Mouse (Mus musculus) neural tube, embryonic 10.5 days (tissue): ENCODE data around the gene Tnrc6c.

ENCODE experiments used
- DNase-seq: peaks from one replicate; pipeline ENCODE4 v3.0.0-alpha.2; 2017; ENCODE audit warnings: low spot score; ENCODE audit errors: extremely low spot score

The Tnrc6c gene

DNA sequence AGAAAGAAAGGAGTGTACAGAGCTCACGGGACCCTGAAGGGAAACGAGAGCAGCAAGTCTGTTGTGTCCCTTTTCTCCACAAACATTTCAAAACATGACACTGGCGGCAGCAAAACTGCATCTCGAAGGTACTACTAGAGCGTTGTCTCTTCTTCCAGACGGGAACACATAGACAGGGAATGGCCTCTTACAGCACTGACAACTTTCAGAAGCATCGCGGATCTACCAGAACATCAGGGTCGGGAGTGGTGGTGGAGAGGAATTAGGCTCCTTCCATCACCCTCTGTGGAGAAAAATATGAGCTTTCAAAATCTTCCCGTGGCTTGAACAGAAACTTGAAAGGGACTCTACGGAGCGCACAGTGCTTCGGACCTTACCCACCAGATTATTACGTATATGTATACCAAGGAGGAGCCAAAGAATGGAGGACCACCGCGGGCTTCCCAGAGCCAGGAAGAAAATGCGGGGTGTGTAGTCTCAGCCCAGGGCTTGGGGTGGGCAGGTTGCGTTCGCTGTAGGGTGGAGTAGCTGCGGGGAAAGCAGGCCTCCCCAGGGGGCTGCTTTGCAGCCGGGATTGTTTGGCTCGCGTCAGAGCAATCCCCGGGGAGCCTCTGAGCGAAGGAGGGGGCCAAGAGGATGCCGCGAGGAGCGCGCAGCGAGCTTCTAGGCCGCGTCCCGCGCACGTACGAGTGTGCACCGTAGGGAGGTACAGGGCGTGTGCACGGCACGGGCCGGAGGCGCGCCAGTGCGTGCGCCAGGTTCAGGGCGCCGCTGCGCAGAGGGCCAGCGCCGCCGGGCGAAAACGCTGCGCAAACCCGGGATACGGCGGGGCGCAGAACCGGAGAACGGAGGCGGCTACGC, at the start of gene Tnrc6c:
Gene Tnrc6c (plus strand): TSS at position 799 of the 861 bp plus-strand sequence.
- no peak for DNase-seq

DNA sequence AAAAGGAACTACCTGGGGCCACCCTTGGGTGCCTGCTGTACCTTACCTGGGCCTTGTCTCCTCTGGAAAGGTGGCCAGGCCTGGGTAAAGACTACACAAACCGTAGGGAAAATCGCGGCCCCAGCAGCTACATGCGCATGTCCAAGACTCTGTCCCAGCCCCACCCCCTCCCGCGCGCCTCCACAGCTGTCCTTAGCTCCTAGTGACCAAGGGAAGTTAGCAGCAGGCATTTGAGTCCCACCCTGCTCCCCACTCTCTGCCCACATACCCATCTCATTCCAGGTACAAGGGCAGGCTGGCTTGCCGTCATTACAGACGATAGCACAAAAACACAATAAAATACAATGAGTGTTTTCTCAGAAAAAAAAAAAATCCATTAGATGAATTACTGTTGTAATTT, 48.0 kb upstream of the Tnrc6c start:
- DNase-seq, result no peak

DNA sequence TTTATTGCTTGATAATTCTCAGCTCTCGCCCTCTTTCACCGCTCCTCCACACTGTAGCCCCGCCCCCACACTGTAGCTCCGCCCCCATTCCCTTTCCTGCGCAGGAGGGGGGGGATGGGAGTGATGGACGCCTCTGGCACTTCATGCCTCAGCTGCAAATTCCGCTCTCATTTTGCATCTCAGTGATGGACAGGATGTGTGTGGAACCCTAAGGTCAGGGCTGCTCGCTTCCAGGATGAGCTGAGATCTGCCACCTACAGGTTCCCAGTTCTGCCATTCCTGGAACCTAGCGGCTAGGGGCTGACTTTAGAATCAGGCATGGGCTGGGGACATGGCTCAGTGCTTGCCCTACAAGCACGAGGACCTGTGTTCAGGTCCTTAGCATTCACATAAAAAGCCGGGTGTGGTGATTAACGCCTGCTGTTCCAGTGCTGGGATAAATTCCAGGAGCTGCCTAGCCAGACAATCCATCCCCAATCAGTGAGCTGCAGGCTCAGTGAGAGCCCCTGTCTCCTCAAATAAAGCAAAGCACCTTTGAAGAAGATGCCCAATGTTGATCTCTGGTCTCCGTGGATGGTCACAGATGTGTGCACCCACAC, 47.4 kb upstream of the Tnrc6c start:
- DNase-seq, result peak; percentile 58

DNA sequence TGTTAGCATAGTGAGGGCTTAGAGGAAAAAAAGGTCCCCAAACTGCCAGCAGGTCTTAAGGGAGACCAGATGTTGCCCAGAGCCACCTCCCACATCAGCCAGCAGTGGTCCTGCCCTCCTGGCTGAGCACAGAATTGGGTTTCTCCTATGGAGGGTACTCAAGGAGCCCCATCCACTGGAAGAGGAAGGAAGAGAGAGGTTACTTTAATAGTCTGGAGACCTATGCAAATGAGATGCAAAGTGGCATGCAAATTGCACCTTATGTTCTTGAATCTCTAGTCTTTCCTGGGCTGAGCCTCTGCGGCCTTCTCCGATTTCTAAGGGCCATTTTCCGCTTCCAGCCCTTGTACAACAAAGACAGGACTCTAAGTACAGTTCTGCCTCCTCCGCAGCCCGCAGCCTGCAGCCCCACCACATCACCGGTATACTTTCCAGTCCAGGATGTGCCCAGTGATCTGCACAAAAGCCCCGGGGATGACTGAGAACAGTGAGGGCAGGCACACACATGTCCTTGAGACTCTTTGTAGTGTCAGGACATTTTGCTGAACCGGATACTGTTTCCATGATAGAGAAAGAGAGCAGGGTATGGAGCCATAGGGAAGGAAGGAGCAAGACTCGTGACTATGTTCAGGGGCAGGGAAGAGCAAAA, 45.8 kb upstream of the Tnrc6c start:
- DNase-seq, result no peak

DNA sequence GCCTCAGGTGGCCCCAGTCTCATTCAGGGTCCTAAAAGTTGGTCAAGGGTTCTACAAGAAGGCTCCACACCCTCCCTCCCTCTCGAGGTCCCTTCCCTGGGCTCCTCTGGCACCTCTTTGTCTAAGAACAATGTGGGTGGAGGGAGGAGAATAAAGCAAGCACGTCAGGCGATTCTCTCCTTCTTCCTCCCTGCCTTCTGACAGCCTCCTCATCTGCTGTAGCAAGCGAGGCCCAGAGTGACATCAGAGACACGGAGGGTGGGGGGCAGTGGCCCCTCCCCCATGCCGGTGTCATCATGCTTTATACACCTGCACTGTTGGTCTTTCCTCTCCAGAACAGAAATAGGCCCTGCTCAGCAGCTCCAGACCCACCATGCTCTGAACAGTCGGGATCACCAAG, 45.1 kb upstream of the Tnrc6c start:
- DNase-seq, result no peak

DNA sequence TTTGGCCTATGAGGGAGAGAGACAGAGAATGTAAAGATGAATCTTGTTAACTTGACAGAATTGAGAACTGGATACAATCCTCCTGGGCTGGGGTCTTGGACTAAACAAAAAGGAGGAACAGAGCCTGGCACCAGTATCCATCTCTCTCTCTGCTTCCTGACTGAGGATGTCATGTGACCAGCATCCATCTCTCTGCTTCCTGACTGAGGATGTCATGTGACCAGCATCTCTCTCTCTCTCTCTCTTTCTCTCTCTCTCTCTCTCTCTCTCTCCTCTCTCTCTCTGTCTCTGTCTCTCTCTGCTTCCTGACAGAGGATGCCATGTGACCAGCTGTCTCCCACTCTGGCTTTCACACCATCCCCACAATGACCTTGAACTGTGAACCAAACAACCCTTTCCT, 43.5 kb upstream of the Tnrc6c start:
- no peak for DNase-seq

DNA sequence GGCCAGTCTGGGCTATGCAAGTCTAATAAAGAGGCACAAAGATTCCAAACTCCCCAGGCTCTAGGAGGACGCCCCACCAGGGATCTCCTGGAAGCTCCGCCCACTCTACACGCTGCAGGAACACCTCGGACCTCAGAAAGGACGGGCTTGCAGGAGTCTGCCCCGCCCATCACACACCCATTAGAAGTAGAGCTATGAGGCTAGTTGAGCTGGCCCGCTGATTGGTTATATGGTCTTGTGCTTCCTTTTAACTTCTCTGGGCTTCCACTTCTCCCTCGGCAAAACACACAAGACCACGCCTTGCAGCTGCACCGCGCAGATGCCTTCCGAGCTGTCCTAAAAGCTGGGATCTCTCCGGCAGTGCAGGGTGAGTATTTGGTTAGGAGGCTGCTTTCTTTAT, 43.0 kb upstream of the Tnrc6c start:
- no peak for DNase-seq

DNA sequence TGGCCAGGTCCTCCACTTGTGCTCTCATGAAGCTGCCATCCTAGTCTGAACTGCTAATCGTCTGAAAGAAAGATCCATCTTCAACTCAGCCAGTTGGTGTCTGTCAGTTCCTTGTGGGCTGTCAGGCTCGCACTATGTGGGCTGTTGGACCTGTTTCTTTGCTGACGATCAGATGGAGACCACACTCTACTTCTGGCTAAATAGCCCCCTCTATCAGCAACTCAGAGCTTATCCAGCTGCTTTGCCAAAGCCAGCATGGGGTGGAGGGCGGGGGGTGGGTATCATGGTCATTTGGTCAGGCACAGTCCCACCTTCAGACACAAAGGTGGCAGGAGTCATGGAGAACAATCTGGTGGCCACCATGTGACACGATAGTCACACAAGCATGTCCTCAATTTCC, 42.2 kb upstream of the Tnrc6c start:
- no peak for DNase-seq

DNA sequence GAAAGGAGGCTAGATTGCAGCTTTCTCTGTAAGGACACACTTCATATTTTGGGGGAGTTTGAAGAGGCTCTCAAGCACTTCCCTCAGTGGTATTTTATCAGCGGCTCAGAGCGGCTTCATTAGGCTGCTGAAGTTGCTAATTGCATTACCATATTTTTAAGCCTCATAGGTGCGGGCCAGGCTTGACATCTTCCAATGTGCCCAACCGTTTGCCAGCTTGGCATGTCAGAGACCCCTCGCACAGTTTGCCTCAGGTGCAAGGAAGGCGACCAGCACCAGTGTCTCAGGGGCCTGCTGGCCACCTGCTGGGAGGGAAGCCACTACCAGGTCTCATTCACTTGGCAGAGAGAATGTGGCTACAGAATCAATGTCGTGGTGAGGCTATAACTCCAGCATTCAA, 41.2 kb upstream of the Tnrc6c start:
- no peak for DNase-seq

DNA sequence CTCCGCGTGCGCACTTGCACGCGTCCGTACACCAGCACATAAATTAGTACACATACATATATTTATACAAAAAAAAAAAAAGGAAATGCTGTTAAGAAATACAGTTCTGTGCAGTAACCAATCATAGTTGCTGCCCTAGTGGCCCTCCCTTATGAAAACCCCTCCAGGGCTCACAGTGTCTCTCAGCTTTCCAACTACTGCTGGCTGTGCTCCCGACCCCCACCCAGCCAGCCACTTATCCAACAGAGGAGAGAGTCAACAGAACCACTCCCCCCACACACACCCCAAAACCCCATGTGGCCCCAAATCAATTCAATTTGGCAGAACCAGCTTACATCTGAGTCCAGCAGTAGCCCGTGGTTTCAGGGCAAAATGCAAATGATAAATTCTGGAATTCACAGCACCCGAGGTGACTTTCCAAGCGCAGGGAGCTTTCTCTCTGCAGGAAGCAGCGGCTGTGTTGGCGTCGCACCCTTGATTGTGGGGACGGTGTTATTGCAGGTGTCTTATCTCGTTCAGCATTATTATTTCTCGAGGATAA, 36.7 kb upstream of the Tnrc6c start:
- DNase-seq, result no peak

DNA sequence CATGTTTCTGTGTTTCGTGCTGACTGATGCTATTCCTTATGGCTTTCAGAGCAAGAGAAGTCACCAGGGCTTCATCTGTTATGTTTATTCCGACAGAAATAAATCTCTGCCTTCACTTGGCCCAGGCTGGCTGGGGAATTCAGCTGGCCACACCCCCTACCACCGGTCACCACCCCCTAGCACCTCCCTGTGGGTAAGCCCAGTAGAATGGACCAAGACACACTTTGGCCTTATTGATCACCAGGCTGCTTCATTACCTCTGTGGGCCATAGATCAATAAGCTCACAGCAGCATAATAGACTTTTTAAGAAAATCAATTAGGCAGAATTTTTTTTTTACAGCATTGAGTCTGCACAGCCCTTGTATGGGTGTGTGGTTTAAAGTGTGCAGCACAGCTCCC, 35.9 kb upstream of the Tnrc6c start:
- DNase-seq, result no peak

DNA sequence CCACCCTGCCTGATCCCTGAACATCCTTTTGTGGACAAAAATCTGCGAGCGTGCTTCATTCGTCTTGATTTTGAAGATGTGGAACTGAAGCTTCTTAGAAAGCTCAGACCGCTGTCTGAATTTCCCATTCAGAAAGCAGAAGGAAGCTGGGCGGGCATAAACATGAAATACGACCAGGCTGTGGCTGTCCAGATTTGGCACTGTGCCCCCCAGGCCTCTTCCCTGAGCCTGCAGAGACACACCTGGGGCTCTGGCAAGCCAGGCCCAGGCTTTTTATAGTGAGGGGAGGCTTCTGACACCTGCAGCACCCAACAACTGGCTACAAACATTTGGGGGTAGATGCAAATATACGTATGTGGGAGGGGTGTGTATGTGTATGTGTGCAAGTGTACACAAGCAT, 35.3 kb upstream of the Tnrc6c start:
- no peak for DNase-seq

DNA sequence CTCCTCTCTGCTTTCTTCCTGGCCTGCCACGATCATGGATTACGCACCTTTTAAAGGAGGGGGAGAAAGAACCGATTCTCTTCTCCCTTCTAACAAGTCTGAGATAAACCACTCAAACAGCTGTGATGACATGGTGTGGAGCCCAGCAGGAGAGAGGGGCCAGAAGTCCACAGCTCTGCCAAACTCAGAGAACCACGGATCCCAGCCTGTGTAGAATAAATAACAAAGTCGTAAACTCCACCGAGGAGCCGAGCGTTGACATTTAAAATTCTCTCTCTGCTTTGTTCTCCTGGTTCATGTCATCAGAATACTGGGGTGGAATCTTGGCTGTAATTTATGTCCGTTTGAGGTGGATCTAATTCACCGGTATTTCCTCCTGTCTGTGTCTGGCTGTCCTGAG, 34.5 kb upstream of the Tnrc6c start:
- no peak for DNase-seq

DNA sequence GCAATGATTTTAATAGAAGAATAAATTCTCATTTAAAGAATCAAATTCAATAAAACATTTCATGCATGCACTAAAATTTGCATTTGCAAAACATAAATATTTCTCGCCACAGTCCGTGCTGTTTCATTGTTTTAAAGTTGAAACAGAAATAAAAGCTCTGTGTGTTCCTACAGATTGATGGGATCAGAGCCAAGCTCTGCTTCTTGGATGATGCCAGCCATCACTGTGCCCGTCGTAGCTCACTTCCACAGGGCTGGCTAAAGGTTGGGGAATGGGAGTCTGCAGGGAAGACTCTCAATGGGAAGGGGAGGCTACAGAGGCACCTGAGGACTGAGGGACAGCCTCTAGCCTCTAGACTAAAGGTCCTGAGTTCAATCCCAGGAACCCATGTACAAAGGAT, 28.9 kb upstream of the Tnrc6c start:
- DNase-seq, result no peak

DNA sequence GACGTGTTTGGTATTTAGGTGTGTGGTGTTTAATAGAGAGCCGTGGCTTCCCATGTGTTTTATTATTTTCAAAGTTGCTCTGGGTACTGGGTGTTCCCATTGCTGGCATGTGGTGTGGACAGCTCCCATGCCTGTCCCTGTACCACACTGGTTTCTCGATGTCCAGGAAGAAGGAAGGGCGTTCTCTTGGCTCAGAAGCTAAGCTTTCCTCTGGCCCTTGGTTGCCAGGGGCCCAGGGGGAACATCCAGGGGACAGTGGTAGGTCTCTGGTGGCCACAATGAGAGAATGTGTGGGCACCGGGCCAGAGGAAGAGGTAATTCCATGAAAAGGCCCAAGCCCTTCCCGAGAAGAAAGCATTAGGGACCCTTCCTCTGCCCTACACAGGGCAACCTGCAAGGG, 27.5 kb upstream of the Tnrc6c start:
- DNase-seq, result no peak

DNA sequence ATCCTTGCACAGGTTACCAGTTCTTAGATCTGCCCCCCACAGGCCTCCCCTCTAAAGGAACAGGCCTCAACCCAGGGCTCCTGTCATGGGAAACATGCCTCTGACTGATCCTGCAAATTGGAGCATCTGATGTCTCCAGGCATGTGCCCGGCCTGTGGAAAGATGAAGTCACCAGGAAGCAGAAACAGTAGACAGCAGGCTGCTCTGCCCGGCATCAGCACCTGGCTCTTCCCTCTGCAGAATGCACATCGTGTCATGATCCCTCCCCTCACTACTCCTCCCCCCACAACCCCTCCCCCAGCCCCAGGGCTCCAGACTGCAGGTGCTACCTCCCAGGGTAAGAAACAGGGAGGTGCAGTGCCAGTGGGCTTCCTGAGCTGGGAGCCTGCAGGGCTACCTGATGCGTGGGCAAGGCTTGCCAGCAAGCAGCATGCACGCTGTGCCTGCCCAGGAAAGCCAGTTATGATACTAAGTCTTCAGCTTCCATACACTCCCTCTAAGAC, 27.0 kb upstream of the Tnrc6c start:
- no peak for DNase-seq

DNA sequence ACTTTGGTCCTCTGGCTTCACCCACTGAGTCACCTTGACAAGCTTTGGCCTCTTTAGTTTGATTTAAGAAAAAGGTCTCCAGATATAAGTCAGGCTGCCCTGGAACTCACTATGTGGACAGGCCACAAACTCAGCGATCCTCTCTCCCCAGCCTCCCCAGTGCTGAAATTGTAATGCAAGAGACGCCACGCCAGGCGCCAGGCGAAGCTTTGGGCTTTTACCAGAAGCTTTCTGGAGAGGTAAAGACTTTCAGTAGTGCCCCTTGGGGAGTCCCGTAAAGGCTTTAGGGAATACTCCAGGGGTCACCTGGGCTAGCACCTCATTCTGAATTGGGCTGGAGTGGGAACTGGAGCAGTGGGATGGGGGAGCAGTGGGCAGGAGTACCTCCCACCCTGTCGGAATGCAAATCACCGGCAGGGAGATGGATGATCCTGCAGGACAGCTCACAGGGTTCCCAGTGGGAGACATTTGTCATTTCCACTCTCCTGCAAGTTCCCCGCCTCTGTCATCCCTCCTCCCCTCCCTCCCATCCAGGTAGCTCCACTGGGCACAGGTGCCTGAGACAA, 26.3 kb upstream of the Tnrc6c start:
- DNase-seq, result no peak

DNA sequence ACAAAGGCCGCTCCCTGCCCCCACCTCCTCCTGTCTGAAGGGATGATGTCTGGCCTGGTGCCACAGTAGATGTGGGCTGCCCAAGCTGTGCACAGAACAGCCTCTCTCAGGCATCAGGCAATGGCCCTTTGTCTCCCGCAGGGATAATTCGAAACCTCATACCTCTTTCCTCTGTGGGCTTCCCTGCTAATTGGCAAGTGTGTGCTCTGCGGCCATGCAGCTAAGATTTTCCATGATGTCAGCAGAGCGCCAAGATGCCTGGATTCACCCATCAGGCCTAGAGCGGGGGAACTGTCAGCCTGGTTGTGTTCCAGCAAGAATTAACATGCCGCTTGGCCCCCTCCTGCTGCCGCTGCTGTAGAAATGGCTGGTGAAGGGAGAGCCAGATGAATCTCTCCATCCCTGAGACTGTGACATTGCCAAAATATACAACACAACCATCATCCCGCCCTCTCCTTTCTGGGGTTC, 25.7 kb upstream of the Tnrc6c start:
- DNase-seq, result no peak

DNA sequence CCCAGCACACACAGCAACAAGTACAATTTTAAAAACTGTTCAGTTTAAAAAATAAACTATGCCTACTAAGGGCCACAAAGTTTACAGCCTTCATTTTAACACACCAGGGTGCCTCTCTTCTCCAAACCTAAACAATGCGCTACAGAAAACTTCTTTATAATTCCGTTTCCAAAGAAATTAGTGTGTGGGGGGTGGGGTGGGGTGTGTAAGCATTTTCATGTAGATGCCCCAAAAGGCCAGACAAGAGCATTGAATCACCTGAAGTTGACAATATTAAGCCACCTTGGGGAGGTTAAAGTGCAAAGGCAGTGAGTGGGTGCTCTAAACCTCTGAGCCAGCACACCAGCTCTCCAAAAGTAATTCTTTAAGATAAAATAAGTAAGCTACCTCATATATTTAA, 24.2 kb upstream of the Tnrc6c start:
- no peak for DNase-seq

DNA sequence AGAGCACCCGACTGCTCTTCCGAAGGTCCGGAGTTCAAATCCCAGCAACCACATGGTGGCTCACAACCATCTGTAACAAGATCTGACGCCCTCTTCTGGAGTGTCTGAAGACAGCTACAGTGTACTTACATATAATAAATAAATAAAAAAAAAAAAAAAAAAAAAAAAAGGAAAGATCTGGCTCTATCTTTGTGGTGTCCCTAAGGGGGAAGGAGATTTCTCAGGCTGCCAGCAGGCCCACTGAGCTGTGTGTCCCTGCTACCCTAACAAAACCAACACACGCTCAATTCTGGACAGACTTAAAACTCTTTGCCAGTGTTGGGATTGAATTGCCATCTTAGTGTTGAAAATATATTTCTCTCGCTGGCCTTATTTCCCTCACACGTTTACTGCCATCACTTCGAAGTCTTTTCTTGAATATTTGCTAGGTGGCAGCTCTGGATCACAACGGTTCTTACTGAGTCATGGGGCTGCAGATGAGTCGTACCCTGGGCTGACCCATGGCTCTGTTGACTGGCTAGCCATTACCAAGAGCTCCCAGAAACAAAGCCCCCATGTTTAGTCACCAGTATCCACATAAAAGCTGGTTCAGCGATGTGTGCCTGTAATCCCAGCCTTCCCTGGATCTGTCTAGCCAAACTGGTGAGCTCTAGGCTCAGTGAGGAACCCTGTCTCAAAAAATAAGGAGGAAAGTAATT, 23.1 kb upstream of the Tnrc6c start:
- DNase-seq, result no peak

DNA sequence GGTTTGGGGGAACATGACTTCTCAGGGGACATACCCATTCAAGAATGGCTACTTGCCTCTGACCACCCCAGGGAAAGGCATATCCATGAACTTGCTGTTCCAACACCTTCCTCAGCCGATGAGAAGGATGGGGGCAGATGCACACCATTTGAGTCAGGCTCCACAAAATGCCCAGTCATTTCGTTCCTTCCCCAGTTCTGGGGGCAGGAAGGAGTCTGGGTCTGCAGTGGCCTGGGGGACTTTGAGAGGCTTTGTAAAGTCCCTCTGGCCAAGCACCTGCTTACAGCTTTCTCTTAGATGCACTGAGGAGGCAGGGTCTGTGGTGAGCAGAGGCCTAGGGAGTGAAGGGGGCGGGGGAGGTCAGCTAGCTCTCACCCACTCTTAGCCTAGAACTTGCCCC, 20.8 kb upstream of the Tnrc6c start:
- DNase-seq, result no peak
